Mouse (Mus musculus): ENCODE data around the gene Gsg1. TPM values are rescaled to one million over a fixed set of nuclear protein-coding genes. Genes with fewer than 3 reads are reported as not detected.

Gsg1 gene
- total RNA-seq, 2 experiments from 2014 or later: 0.32 to 0.89 TPM

DNA sequence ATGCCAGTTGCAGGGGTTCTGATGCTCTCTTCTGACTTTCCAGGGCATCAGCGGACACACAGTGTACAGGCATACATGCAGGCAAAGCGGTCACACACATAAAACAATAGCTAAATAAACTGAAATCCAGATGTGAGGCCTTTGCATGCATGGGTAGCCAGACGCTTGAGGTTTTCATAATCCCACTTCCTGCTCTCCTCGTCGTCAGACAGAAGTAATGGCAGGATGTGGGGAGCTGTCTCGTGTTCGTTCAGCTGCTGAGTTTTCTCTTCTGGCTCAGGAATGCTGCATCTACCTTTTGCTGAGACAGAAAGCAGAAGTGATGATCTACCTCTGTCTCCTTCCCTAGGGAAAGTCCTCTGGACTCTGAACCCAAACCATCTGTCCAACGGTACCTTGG is 35.8 kb downstream of the Gsg1 start:
- intact Hi-C loops (cut with DNase I): no loop called here
- DNase-seq: no peak

DNA sequence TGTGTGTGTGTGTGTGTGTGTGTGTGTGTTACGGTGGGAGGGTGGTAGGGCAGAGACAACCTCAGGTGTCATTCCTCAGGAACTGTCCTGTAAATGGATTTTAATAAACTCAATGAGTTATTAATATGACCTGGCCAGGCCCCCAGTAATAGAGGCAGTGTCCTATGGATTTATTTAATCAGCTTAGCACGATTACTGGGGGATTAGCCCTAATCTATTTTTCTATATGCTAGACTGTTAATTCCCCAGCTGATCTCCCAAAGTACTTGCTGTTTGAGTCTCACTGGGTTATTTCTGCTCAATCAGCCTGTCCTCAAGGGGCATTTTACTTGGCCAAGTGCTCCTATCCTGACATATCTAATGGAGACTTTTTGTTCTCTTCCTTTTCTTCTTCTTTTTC is 41.5 kb downstream of the Gsg1 start:
- intact Hi-C loops (cut with DNase I): no loop called here
- DNase-seq: no peak

DNA sequence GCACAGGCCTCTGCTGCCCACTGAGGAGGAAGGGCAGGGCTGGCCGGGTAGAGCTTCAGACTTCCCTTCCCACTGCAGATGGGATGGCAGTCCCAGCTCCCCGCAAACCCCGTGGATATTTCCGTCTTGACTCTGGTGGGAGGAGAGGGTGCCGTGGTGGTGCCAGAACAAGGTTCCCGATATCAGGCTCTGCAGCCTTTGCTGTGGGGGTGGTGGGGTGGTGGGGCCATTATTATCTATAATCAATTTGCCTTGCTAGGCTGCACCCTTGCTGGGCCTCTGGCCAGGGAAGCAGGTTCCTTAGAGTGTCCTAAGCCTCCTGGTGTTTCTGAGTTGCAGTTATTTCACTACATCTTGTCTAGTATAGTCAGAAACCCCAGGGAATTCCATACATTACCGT is 43.0 kb downstream of the Gsg1 start:
- no peak for DNase-seq
- intact Hi-C loops (cut with DNase I): no loop called here

DNA sequence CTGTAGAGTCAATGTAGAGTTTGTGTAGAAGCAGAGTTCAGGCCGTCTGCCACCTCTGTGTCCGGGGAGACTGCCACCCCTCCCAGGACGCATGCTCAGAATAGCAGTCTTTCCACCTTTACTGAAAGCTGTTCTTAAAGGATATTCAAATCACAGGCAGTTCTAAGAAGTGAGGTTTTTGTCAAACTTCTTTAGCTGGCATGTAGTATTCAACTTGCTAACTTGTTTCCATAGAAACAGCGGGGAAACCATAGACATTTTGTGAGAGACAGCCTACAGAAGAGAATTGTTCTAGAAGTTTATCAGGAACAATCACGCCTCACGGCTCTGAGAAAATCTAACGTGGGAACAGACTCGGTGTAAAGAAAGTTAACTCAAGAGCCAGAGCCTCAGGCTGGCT is 47.2 kb downstream of the Gsg1 start:
- intact Hi-C loops (cut with DNase I): no loop called here
- DNase-seq: no peak

DNA sequence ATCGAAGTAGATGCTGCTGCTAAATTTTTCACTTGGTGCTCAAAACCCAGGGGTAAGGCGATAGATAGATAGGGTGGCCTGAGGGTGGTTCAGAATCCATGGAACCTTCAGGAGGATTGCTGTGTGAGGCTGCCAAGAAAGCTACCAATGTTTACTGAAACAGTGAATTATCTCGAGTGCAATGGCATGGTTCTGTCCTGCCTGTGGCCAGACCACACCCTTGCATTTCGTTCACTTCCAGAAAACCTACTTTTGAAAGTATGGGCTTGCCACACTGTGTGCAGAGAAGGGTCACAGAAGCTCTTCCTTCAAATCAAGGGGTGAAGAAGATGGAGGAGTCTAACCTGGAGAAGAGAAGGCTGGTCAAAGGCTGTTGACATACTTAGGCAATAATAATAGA is 48.3 kb downstream of the Gsg1 start:
- no peak for DNase-seq
- intact Hi-C loops (cut with DNase I): no loop called here

DNA sequence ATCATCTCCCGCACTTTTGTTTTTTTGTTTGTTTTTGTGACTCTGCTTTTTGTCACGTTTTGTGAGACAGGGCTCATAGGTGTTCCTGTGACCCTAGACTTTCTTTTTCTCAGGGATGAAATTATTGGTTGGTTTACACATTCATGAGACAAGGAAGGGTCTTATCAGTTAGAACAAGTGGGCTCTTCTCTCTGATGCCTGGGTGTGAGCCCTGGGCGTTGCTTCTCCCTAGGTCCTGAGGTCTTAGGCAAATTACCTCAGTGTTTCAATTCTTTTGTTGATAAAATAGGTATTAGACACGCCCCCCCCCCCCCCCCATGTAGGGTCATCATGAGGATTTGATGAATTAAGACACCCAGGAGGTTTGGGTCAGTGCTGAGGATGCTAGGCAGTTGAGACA is 49.3 kb downstream of the Gsg1 start:
- DNase-seq: no peak
- intact Hi-C loops (cut with DNase I): no loop called here

DNA sequence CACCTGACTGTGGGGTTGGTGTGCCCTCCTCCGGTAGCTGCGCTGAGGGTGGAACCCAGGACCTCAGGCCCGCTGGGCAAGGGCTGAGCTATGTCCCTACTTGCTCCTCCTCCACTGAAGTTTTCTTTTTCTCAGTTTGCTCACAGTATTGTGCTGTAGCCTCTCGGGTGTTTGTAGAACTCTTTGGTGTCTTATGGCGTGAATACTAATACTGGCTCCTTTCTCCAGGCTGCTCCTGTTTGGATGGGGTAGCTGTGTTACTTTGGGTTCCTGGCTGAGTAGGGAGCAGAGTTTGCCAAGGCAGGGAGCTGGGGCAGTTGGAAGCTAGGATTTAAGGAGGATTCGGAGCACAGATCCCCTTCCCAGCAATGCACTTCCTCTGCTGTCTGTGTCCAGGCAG is 50.4 kb downstream of the Gsg1 start:
- intact Hi-C loops (cut with DNase I): no loop called here
- no peak for DNase-seq

DNA sequence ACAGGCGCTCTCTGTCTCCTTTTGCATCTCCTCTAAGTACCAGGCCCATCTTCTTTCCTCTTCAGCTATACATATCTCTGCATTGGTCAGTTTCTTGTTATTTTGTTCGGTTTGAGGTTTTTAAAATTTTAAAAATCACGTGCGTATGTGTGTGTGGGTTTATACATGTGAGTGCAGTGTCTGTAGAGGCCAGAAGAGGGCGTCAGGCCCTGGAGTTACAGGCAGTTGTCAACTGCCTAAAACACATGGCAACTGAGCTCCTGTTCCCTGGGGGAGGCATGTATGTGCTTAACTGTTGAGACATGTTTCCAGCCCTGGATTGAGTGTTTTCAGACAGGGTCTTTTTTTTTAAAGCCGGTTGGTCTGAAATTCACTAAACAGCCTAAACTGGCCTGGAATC is 51.5 kb downstream of the Gsg1 start:
- intact Hi-C loops (cut with DNase I): no loop called here
- DNase-seq: no peak

DNA sequence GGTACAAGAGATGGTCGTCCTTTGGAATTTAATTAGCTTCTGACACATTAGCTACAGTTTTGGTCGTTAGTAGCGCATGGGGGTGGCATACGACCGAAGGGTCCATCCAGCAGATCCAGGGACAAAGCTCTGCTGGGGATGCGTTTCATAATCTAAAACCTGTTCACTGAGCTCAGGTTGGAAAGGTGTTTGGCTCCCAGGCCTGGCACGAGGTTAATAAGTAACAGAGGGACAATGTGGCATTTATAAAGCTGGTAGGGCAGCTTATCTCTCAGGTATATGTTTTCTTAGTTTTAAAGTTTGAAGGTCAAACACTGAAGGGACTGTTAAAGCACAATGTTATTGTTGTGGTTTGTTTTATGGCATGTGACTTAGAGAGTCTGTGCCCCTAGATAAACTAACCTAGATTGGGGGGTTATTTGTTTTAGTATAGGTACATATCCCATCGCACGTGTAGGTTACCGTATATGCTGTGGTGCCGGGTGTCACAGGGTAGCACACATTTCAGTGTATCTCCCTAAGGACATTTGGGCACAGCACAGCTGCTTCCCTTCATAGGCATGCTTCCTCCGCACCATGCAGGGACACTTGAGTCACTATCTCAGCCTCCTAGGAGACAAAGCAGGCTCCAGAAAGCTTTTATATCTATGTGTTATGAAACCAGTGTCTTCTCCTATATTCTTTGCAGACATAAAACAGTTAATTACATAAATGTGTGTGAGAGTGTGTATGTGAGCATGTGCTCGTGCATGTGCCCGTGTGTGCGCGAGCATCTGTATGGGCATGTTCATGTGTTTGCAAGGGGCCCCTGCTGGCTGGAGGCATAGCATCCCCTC is 53.8 kb downstream of the Gsg1 start:
- no peak for DNase-seq
- intact Hi-C loops (cut with DNase I): no loop called here

DNA sequence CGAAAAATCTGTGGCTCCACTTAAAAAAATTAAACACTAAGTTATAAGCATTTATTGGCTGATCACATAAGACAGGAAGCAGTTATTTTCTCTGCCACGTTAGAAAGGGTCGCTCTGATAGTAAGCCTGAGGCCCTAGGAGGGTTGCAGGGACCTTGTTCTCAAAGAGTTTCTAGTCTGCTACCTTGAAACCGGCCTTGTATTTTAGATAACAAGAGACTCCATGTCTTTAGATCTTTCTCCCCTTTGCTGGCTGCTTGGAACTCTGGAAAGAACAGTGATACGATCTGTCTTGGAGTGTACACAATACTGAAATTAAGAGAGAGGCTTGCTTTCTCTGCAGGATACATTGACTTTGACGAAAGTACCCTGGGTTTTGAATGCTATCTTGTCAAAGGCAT is 55.4 kb downstream of the Gsg1 start:
- no peak for DNase-seq
- intact Hi-C loops (cut with DNase I): no loop called here

DNA sequence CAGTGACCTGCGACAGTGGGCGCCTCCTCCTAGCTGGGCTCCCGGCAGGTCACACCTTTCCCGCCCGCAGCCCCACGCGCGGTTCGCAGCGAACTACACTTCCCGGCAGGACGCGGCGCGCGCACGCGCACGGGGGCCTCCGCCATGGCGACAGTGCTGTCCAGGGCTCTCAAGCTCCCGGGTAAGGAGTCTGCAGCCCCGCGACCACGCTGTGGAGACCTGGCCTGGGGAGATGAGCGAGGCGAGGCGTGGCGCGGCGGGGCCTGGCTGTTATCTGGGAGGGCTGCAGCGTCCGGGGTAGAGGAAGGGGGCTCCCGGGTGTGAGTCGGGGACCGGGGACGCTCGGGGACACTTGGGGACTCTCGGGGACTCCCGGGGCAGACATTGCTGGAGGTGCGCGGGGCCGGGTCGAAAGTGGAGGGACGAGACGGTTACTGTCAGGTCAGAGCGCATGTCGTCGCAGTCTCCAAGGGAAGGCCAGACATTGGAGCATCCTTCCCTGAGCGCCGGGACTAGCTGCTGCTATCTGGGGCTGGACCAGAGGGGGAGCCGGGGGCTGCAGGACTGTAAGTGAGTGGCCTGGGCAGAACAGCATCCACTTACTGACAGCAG is 56.1 kb downstream of the Gsg1 start, which contains the start of the genes Fam234b and Hebp1:
Gene Fam234b, plus strand, starts transcription at position 57 of the 612 bp plus-strand sequence.
Gene Hebp1, minus strand, starts transcription at position 102 of the 612 bp plus-strand sequence.
- DNase-seq: peak; percentile 84 to 88
- intact Hi-C loops (cut with DNase I): no loop called here

DNA sequence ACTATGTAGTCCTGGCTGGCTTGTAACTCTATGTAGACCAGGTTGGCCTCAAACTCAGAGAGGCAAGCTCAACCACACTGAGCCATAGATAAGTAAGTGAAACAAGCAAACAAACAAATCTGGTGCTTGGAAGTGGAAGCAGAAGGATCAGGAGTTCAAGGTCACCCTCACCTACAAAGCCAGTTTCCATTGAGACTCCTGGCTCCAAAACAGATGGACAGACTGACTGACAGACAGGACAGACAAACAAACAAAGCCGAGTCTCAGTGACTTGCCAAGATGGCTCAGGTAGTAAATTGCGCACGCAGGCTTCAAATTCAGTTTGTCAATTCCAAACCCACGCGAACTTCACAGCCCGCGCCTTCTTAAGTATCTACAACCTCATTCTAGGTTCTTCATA is 56.7 kb downstream of the Gsg1 start:
- intact Hi-C loops (cut with DNase I): no loop called here
- DNase-seq: no peak

DNA sequence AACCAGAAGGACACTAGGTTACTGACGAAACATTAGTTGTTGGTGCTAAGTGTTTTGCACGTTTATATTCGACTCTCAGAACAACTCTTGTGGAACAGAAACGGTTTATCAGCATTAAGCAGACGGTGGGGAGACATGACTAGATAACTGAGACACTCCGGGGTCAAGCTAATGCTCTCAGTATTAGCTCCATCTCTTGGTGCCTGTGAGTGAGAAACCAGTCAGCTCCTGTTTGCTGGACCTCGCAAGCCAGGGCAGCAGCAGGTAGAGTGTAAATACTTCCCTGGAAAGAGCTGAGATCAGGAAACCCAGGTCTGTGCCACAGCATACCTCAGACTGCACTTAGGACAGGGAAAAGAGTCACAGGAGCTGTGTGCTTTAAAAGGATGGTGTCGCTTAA is 57.4 kb downstream of the Gsg1 start:
- intact Hi-C loops (cut with DNase I): no loop called here
- DNase-seq: no peak

DNA sequence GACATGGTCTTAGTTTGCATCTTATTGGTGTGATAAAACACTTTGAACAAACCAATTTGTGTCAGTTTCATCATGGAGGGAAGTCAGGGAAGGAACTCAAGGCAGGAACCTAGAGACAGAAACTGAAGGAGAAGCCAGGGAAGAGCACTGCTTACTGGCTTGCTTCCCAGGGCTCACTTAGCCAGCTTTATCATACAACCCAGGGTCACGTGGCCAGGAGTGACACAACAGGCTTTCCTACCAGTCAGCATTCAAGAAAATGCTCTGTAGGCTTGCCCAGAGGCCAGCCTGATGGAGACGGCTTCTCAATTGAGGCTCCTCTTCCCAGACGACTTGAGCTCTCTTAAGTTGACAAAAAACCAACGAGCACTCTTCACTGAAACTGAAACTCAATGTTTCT is 59.2 kb downstream of the Gsg1 start:
- intact Hi-C loops (cut with DNase I): no loop called here

DNA sequence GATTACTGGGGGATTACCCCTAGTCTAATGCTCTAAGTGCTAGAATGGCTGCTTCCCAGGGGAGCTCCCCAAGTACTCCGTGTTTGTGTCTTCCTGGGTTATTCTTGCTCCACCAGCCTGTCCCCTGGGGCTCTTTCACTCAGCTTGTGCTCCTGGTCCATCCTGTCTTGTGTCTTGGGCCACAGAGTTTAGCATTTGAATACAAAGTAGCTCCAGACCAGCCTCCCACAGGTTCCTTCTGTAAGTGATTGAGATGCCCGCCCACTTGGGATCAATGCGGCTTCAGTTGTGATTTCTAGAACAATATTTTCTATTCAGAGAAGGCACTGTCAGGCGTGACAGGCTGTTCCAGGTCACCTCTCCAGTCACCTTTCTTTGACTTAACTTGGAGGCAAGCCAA is 60.4 kb downstream of the Gsg1 start:
- intact Hi-C loops (cut with DNase I): no loop called here
- peak in 1 of 2 experiments; percentile 31 for DNase-seq

More for the DNA sequence above, 59.2 kb downstream of the Gsg1 start:
- no peak for DNase-seq

DNA sequence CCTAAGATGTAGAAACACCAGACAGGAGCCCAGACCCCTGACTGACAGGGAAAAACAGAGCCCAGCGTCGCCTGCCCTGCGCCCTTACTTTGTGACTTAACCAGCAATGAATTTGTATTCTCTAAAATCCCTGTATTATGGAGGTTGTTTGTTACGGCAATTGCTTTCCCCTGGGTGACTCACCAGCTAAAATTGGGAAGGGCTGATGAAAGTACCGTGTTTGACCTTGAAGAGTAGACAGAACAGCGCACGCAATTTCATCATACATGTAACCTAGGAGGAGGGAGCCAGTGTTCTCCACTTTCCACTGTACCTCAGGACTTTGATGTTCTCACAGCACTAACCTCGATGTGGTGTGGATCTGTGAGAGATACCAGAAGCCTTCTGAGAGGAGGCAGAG is 61.2 kb downstream of the Gsg1 start:
- intact Hi-C loops (cut with DNase I): no loop called here
- peak in 1 of 2 experiments; percentile 23 for DNase-seq

DNA sequence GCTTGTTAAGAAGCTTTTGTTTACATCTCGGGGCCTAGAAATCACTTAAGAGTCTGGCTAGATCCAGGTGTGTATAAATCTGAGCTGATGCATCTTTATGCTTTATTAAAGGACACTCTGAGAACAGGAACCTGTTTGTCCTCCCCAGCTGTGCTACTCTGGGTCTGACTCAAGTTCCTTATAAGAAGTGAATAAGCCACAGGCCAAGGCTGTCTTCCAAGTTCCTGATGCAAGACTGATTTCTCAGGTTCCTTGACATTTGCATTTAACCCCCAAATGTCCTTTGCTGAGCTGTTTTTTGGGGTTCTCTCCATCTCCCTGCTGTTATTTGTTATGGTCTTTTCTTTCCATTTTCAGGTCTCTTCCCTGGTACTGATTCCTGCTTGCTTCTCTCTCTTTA is 62.2 kb downstream of the Gsg1 start:
- intact Hi-C loops (cut with DNase I): no loop called here
- DNase-seq: no peak

DNA sequence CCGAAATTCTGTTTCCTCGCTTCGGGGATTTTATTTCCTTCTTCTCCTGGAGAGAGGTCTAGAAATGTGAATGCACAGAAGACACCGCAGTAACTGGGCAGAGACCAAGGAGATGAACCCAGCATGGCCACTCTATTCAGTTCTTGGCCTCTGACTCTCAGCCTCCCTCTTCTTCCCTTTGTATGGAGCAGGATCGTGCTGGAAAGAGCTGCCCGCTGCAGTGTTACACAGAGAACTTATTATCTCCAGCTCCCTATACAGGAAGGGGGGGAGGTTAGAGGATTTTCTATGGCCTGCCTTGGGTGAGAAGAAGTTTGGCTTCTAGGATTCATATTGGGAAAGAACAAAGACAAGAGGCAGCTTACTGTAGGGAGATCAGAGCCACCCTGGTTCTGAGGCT is 64.0 kb downstream of the Gsg1 start:
- intact Hi-C loops (cut with DNase I): no loop called here
- DNase-seq: no peak

DNA sequence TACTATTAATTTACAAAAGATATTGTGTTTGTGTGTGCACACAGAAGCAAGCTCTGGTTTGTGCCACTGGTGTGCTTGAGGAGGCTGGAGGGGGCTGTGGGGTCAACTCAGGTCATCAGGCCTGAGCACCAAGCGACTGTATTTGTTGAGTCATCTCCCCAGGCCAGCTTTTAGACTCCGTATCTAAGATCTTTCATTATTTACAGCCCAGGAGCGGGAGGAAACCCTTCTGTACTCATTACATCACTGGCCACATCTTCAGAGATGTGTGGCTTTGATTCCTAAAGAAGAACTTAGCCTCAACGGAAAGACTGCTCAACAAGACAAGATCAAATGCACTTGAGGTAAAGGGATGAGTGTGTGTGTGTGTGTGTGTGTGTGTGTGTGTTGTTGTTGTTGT is 65.5 kb downstream of the Gsg1 start:
- no peak for DNase-seq
- intact Hi-C loops (cut with DNase I): loop anchor here (1.0 kb wide), 1 partner anchor 49 kb away; no protein-coding TSS in a partner anchor

All from heart, postnatal 10 days (tissue).